Mouse (Mus musculus): ENCODE measurements at regions not wholly inside any gene's neighbourhood (a gene's known extent, or its start where the extent isn't known, plus 50 kb on each side); places are given as distances from the start of the nearest gene placed in this dataset.

- Histone ChIP-seq H3K27ac (ENCODE audit: low read length) (no peak overlapping the region), H3K36me3 (ENCODE audit: control insufficient read depth, insufficient read depth, low read length) (no peaks in the 10 kb centered on the region), H3K4me2 (replicated peaks; ENCODE audit: low read depth, low read length) (no peak overlapping the region), H3K9ac (replicated peaks; ENCODE audit: low read depth, low read length) (no peak overlapping the region), H3K4me1 (ENCODE audit: control insufficient read depth, insufficient read depth, low read length) (peaks cover 8% of the 10 kb centered on the region; the same call in 1 of the 2 replicates), H3K9me3 (ENCODE audit: control insufficient read depth, low read depth, low read length) (no peaks in the 10 kb centered on the region), H3K27me3 (ENCODE audit: control insufficient read depth, insufficient read depth, low read length) (no peaks in the 10 kb centered on the region), H3K4me3 (ENCODE audit: low read depth, low read length) (no peak overlapping the region)
- no peak for ATAC-seq (ENCODE audit: insufficient number of reproducible peaks, insufficient read depth, low FRiP score, low read depth)
- WGBS = 64% methylated on average over 4 of the region's 4 CpGs
Observed at GRCm38 (mm10) chr4:12785840-12786239, 614.0 kb upstream of the Fam92a start.

GRCm38 (mm10) chr4:12784479-12784878 is 612.7 kb upstream of the Fam92a start:
- no peak for ATAC-seq (ENCODE audit: insufficient number of reproducible peaks, insufficient read depth, low FRiP score, low read depth)
- H3K27ac ChIP-seq (ENCODE audit: low read length) = no peak overlapping the region
- H3K9me3 ChIP-seq (ENCODE audit: control insufficient read depth, low read depth, low read length) = no peaks in the 10 kb centered on the region
- no peaks in the 10 kb centered on the region for H3K36me3 ChIP-seq (ENCODE audit: control insufficient read depth, insufficient read depth, low read length)
- no peaks in the 10 kb centered on the region for H3K27me3 ChIP-seq (ENCODE audit: control insufficient read depth, insufficient read depth, low read length)
- no peak overlapping the region for H3K4me2 ChIP-seq (replicated peaks; ENCODE audit: low read depth, low read length)
- H3K9ac ChIP-seq (replicated peaks; ENCODE audit: low read depth, low read length) = no peak overlapping the region
- 77% methylated on average over 3 of the region's 3 CpGs for WGBS
- no peak overlapping the region for H3K4me3 ChIP-seq (ENCODE audit: low read depth, low read length)
- peaks cover 8% of the 10 kb centered on the region; the same call in 1 of the 2 replicates for H3K4me1 ChIP-seq (ENCODE audit: control insufficient read depth, insufficient read depth, low read length)

- Histone ChIP-seq H3K4me3 (ENCODE audit: low read depth, low read length) (no peak overlapping the region), H3K9me3 (ENCODE audit: control insufficient read depth, low read depth, low read length) (no peaks in the 10 kb centered on the region), H3K36me3 (ENCODE audit: control insufficient read depth, insufficient read depth, low read length) (no peaks in the 10 kb centered on the region), H3K9ac (replicated peaks; ENCODE audit: low read depth, low read length) (no peak overlapping the region), H3K27me3 (ENCODE audit: control insufficient read depth, insufficient read depth, low read length) (no peaks in the 10 kb centered on the region), H3K4me1 (ENCODE audit: control insufficient read depth, insufficient read depth, low read length) (peaks cover 8% of the 10 kb centered on the region; the same call in 1 of the 2 replicates), H3K27ac (ENCODE audit: low read length) (no peak overlapping the region), H3K4me2 (replicated peaks; ENCODE audit: low read depth, low read length) (no peak overlapping the region)
- no peak for ATAC-seq (ENCODE audit: insufficient number of reproducible peaks, insufficient read depth, low FRiP score, low read depth)
- WGBS = 84% methylated on average over 11 of the region's 11 CpGs
Observed at GRCm38 (mm10) chr4:12784068-12784467, 612.3 kb upstream of the Fam92a start.

- Histone ChIP-seq H3K36me3 (ENCODE audit: control insufficient read depth, insufficient read depth, low read length) (no peaks in the 10 kb centered on the region), H3K4me2 (replicated peaks; ENCODE audit: low read depth, low read length) (no peak overlapping the region), H3K27me3 (ENCODE audit: control insufficient read depth, insufficient read depth, low read length) (no peaks in the 10 kb centered on the region), H3K27ac (ENCODE audit: low read length) (peak overlapping the region; percentile 52), H3K9me3 (ENCODE audit: control insufficient read depth, low read depth, low read length) (no peaks in the 10 kb centered on the region), H3K4me3 (ENCODE audit: low read depth, low read length) (no peak overlapping the region), H3K9ac (replicated peaks; ENCODE audit: low read depth, low read length) (no peak overlapping the region), H3K4me1 (ENCODE audit: control insufficient read depth, insufficient read depth, low read length) (peaks cover 8% of the 10 kb centered on the region; the same call in 1 of the 2 replicates)
- 37% methylated on average over 10 of the region's 10 CpGs for WGBS
- peak; percentile 37; the same call in 1 of the 2 replicates for ATAC-seq (ENCODE audit: insufficient number of reproducible peaks, insufficient read depth, low FRiP score, low read depth)
Observed at GRCm38 (mm10) chr4:12781969-12782904, 610.4 kb upstream of the Fam92a start.

- Histone ChIP-seq H3K4me3 (ENCODE audit: low read depth, low read length) (no peak overlapping the region), H3K27me3 (ENCODE audit: control insufficient read depth, insufficient read depth, low read length) (no peaks in the 10 kb centered on the region), H3K9ac (replicated peaks; ENCODE audit: low read depth, low read length) (no peak overlapping the region), H3K4me1 (ENCODE audit: control insufficient read depth, insufficient read depth, low read length) (peaks cover 8% of the 10 kb centered on the region; the same call in 1 of the 2 replicates), H3K36me3 (ENCODE audit: control insufficient read depth, insufficient read depth, low read length) (no peaks in the 10 kb centered on the region), H3K4me2 (replicated peaks; ENCODE audit: low read depth, low read length) (no peak overlapping the region), H3K9me3 (ENCODE audit: control insufficient read depth, low read depth, low read length) (no peaks in the 10 kb centered on the region), H3K27ac (ENCODE audit: low read length) (no peak overlapping the region)
- 88% methylated on average over 2 of the region's 2 CpGs for WGBS
- no peak for ATAC-seq (ENCODE audit: insufficient number of reproducible peaks, insufficient read depth, low FRiP score, low read depth)
Observed at GRCm38 (mm10) chr4:12780254-12780653, 608.4 kb upstream of the Fam92a start.

GRCm38 (mm10) chr4:12779211-12779610 is 607.4 kb upstream of the Fam92a start:
- Histone ChIP-seq H3K36me3 (ENCODE audit: control insufficient read depth, insufficient read depth, low read length) (no peaks in the 10 kb centered on the region), H3K4me1 (ENCODE audit: control insufficient read depth, insufficient read depth, low read length) (peaks cover 8% of the 10 kb centered on the region; the same call in 1 of the 2 replicates), H3K9me3 (ENCODE audit: control insufficient read depth, low read depth, low read length) (no peaks in the 10 kb centered on the region), H3K9ac (replicated peaks; ENCODE audit: low read depth, low read length) (no peak overlapping the region), H3K27ac (ENCODE audit: low read length) (no peak overlapping the region), H3K27me3 (ENCODE audit: control insufficient read depth, insufficient read depth, low read length) (no peaks in the 10 kb centered on the region), H3K4me3 (ENCODE audit: low read depth, low read length) (no peak overlapping the region), H3K4me2 (replicated peaks; ENCODE audit: low read depth, low read length) (no peak overlapping the region)
- WGBS = 78% methylated on average over 1 of the region's 1 CpGs
- ATAC-seq (ENCODE audit: insufficient number of reproducible peaks, insufficient read depth, low FRiP score, low read depth) = no peak

- ATAC-seq (ENCODE audit: insufficient number of reproducible peaks, insufficient read depth, low FRiP score, low read depth) = no peak
- WGBS = 69% methylated on average over 2 of the region's 2 CpGs
Observed at GRCm38 (mm10) chr4:12778163-12778562, 606.3 kb upstream of the Fam92a start.

GRCm38 (mm10) chr4:12776217-12776578 is 604.4 kb upstream of the Fam92a start:
- no peak for ATAC-seq (ENCODE audit: insufficient number of reproducible peaks, insufficient read depth, low FRiP score, low read depth)
- Histone ChIP-seq H3K9ac (replicated peaks; ENCODE audit: low read depth, low read length) (no peak overlapping the region), H3K4me3 (ENCODE audit: low read depth, low read length) (no peak overlapping the region), H3K9me3 (ENCODE audit: control insufficient read depth, low read depth, low read length) (no peaks in the 10 kb centered on the region), H3K36me3 (ENCODE audit: control insufficient read depth, insufficient read depth, low read length) (no peaks in the 10 kb centered on the region), H3K27me3 (ENCODE audit: control insufficient read depth, insufficient read depth, low read length) (no peaks in the 10 kb centered on the region), H3K4me1 (ENCODE audit: control insufficient read depth, insufficient read depth, low read length) (no peaks in the 10 kb centered on the region), H3K4me2 (replicated peaks; ENCODE audit: low read depth, low read length) (no peak overlapping the region), H3K27ac (ENCODE audit: low read length) (no peak overlapping the region)
- 78% methylated on average over 2 of the region's 2 CpGs for WGBS

More at GRCm38 (mm10) chr4:12778163-12778562, 606.3 kb upstream of the Fam92a start:
- Histone ChIP-seq H3K9ac (replicated peaks; ENCODE audit: low read depth, low read length) (no peak overlapping the region), H3K27ac (ENCODE audit: low read length) (no peak overlapping the region), H3K4me3 (ENCODE audit: low read depth, low read length) (no peak overlapping the region), H3K9me3 (ENCODE audit: control insufficient read depth, low read depth, low read length) (no peaks in the 10 kb centered on the region), H3K4me1 (ENCODE audit: control insufficient read depth, insufficient read depth, low read length) (peaks cover 8% of the 10 kb centered on the region; the same call in 1 of the 2 replicates), H3K4me2 (replicated peaks; ENCODE audit: low read depth, low read length) (no peak overlapping the region), H3K36me3 (ENCODE audit: control insufficient read depth, insufficient read depth, low read length) (no peaks in the 10 kb centered on the region), H3K27me3 (ENCODE audit: control insufficient read depth, insufficient read depth, low read length) (no peaks in the 10 kb centered on the region)
